Mouse (Mus musculus) 3134 (cell line): Measurements from ENCODE around the gene Krt82.

Experiments
- DNase-seq: peaks from one replicate; pipeline ENCODE4 v3.0.0-alpha.2; 2011; ENCODE audit warnings: low spot score; ENCODE audit not compliant: insufficient read length; ENCODE audit errors: extremely low read depth

The Krt82 gene

GRCm38 (mm10) chr15:101550567-101550966 lies at the start of gene Krt82:
Krt82 (minus strand) TSS chr15:101550667.
- DNase-seq, result no peak

- DNase-seq, result no peak
Measured at GRCm38 (mm10) chr15:101599123-101599522, 48.7 kb upstream of the Krt82 start.

GRCm38 (mm10) chr15:101588216-101588615 lies 37.7 kb upstream of the Krt82 start:
- no peak for DNase-seq

GRCm38 (mm10) chr15:101584456-101584855 lies 34.0 kb upstream of the Krt82 start:
- no peak for DNase-seq

- no peak for DNase-seq
Measured at GRCm38 (mm10) chr15:101583211-101583965, 32.9 kb upstream of the Krt82 start.

GRCm38 (mm10) chr15:101581701-101582100 lies 31.2 kb upstream of the Krt82 start:
- no peak for DNase-seq

GRCm38 (mm10) chr15:101575506-101575905 lies 25.0 kb upstream of the Krt82 start:
- DNase-seq, result no peak

- no peak for DNase-seq
Measured at GRCm38 (mm10) chr15:101573796-101574345, 23.4 kb upstream of the Krt82 start, which contains the start of gene Krt75. Krt75 (minus strand) TSS chr15:101573904.

GRCm38 (mm10) chr15:101567780-101568179 lies 17.3 kb upstream of the Krt82 start:
- DNase-seq, result no peak

- no peak for DNase-seq
Measured at GRCm38 (mm10) chr15:101562850-101563249, 12.4 kb upstream of the Krt82 start, which contains the start of gene Krt90. Krt90 (minus strand) TSS chr15:101562950.

GRCm38 (mm10) chr15:101558034-101558646 lies 7.7 kb upstream of the Krt82 start:
- no peak for DNase-seq

- DNase-seq, result no peak
Measured at GRCm38 (mm10) chr15:101553169-101553568, 2.7 kb upstream of the Krt82 start.

GRCm38 (mm10) chr15:101552188-101552587 lies 1.7 kb upstream of the Krt82 start:
- no peak for DNase-seq

- DNase-seq, result no peak
Measured at GRCm38 (mm10) chr15:101544478-101544877, 6.0 kb downstream of the Krt82 start.

GRCm38 (mm10) chr15:101542543-101542942 lies 7.9 kb downstream of the Krt82 start:
- no peak for DNase-seq

- no peak for DNase-seq
Measured at GRCm38 (mm10) chr15:101538580-101538900, 11.9 kb downstream of the Krt82 start.

- no peak for DNase-seq
Measured at GRCm38 (mm10) chr15:101537864-101538579, 12.4 kb downstream of the Krt82 start.

GRCm38 (mm10) chr15:101536054-101536850 lies 14.2 kb downstream of the Krt82 start:
- no peak for DNase-seq

GRCm38 (mm10) chr15:101532720-101533119 lies 17.7 kb downstream of the Krt82 start, which contains the start of gene Krt84:
Krt84 (minus strand) TSS chr15:101532820.
- no peak for DNase-seq

- no peak for DNase-seq
Measured at GRCm38 (mm10) chr15:101522556-101523232, 27.8 kb downstream of the Krt82 start.
